Mouse (Mus musculus) Muller cell, postnatal 12 days (primary cell): Measurements from ENCODE around the gene Anks1b.
A peak's percentile ranks its signal among the peaks of the same experiment; 100 is the strongest.

ENCODE experiments used
- DNase-seq: peaks from one replicate; pipeline ENCODE4 v3.0.0-alpha.2; 2015; ENCODE audit errors: inconsistent ontology term

The Anks1b gene

DNA sequence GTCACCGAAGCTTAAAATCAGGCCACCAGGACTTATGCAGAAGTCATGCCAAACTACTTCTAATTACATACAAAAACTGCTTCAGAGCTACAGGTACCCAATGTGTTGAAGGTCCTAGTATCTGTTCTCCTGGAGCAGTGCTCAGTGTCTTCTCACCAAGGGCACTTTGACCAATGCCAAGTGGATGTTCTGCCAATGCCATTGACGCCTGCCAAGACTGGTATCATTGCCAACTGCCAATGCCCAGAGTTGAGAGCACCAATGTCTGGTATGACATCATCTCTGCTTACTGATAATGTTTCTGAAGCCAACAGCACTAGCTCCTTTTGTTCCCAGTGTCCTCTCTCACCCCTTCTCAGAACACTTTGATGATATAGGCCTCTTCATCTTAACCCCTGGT lies 793.4 kb downstream of the Anks1b start:
- peak; percentile 31 for DNase-seq

DNA sequence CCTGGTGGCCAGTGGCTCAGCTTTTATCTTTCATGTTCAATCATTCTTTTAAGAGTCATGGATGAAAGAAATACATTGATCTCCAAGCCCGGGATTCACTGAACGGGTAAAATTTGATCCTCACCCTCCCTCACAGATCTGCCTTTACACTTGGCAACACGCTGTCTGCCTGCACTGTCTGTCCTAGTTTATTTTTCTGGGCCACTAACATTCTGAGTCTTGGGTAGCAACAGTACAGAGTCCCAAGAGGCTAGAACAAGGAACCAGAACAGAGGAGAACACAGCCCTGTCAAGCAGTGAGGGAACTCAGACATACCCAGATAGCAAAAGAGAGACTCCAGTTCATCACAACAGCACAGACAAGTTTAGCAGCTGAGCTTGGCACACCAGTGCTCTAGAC lies 797.0 kb downstream of the Anks1b start:
- DNase-seq: no peak

DNA sequence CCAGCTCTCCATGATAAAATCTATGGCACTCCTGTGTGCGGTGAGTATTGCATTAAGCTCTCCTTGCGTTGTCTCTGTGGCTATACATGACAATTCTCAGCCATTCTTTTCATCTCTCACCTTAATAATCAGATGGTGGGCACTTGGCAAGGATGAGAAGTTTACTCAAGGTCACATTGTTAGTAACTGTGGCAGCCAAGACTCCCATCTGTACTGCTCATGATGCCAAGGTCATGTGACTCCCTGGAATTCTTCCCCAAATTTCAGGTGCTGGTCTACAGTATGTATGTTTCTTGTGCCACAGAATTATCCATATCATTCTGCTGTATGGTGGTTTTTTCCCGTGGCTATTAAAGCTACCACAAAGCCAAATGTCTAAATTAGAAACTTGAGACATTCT lies 798.8 kb downstream of the Anks1b start:
- no peak for DNase-seq

DNA sequence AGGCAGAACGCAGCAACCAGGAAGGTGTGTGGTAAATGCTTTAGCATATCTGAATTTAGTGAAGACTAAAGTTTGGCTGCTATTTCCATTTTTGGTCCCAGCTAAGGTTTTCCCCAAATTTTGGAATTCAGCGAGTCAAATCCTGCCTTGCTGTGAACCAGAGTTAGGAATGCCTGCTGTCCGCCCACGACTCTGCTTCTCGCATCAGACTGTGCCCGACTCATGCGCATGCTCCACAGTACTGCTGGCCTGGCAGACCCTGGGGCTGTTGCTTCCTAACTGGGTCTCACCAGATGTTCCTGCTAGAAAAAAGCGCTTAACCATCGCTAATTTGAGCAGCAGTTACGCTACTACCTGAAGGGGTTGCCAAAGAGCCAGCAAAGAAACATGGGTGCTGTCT lies 801.1 kb downstream of the Anks1b start:
- DNase-seq: peak; percentile 32

DNA sequence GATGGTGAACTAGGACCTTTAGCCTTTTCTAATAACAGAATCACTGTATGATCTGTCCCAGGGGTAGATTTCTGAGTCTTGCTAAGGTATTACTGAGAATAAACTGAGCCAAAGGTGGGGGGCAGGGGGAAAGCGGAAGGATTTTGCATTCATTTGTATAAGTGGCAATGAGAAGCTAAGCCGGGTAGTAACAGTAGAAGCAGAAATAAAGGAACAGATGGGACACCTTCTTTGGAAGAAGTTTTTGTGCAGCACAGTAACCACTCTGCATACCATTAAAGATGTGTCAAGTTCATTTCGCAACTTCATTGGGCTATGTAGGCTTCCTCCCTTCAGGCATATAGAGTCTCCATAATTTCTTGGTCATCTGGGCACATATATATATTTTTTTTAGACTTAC lies 804.1 kb downstream of the Anks1b start:
- DNase-seq: no peak

DNA sequence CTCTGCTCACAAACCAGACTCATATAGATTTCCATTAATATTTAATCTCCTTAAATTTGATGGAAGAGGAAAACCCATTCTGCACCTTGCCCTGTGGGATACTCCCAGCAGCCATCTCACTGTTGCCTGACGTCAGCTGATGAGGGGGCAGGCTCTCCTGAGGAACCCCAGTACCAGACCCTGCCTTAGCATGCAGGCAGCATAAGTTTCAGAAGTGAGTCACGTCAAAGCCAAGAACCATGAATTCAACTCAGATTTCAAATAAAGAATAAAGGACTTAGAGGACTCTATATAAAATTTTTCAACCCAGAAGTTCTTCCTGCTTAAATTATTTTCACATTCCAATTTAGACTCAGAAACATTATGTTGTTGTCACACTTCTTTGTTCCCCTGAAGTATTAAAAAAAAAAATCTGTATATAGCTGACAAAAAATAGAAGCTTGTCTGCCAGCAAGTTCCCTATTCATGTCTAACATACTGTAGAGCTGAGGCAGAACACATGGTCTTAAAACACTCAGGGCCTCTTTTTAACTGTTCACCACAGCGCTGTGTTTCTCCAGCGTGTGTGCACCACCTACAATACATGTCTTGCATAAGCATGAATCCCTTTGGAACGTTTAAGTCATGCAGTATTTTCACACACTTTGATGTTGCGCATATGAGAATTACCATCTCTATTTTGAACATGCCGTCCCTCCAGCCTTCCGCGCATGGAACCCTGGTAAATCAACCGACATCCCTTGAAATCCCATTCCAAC lies 806.6 kb downstream of the Anks1b start:
- DNase-seq: no peak

DNA sequence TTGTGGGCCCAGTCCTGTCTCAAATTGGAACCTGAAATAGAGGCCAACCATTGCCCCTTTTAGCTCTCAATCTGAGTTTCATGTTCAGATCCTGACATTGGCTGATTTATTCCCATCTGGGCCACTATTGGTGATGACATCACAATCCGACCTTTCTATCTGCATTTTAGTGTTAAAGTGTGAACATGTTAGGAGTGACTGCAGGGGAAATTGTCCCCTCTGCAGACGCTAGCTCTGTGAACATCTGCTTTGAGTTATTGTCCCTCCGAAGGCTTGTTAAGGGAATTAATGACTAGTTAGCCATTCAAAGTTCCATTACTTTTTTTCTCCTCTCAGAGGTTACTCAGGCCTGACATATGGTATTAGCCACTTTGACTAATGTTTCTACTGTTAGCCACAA lies 810.5 kb downstream of the Anks1b start:
- no peak for DNase-seq

DNA sequence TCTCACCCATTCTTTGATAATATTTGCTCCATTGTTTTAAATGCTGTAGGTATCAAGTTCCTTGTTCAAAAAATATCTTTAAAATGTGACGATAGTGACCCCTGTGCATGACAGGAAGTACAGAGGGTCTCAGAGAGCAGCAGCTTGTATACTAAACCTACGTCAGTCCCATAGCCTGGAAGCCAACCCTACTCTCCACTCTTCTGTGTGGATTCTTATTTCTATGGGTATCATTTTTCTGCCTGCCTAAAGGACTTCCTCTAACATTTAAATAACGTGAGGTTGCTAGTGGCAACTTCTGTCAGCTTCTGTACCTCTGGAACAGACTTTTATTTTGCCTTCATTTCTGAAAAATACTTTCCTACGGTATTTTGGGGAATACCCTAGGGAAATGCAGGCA lies 812.1 kb downstream of the Anks1b start:
- DNase-seq: no peak

DNA sequence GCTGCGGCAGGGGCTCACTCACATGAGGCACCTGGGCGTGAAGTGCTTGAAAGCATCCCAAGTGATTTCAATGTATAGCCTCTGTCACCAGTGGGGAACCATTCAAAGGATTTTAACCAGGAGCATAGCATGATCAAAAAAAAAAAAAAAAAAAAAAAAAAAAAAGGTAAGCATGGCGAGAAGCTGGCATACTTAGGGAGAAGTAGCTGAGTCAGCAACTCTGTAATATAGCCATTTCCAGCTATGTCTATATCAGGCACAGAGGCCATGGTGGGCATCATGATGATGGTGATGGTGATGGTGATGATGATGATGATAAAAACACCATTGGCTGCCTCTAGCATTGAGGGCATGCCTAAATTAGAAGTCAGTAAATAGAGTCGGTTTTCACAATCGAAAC lies 814.8 kb downstream of the Anks1b start:
- no peak for DNase-seq

DNA sequence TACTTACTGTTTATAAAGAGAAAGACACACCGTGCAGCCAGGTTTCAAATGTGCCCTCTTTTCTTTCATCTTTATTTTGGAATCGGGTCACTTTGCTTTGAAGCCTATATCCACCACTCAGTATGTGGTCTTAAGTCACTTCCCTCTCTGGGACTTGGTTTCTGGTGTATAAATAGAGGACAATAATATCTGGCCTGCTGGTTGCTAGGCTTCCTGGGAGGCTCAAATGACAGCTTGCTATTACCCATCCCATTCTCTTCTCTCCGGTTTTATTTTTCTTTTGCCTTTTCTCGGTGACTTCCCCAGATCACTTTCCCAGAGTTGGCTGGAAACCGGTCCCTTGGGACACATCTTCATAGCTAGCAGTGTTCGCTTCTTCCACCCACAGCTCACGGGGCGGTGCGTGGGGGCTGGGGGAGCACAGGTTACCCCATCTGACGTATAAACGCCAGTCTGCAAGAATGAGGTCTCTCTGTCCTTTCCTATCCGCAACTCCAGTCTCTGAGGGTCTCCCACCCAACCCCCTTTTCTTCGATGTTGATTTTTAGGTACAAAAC lies 815.5 kb downstream of the Anks1b start:
- DNase-seq: no peak

DNA sequence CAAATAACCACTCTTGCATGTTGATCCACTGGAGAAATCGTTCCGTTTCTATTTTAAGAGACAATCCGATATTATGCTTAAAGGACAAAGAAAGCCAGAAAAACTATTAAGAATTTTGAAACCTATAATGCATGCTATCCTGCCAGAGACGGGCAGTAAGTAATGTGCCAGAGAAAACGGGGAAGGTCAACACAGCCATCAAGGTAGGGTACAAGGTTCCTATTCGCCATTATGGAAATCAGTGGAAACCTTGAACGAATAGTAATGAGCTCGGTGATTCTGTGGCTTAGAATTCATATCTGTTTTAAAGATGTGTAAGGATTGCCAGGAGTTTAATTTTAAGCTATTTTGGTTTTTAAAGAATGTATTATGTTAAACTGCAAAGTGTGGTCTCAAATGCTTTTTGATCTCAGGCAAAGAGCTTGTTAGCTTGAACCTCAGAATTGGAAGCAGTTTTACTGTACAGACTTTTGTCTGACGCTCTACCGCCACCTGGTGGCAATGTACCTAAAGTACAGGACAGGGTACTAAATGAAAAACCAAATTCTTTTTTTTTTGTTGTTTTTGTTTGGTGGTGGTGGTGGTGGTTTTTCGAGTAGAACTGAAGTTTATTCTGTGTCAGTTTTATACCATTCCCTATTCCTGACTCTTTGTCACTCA lies 816.7 kb downstream of the Anks1b start:
- peak; percentile 36 for DNase-seq

DNA sequence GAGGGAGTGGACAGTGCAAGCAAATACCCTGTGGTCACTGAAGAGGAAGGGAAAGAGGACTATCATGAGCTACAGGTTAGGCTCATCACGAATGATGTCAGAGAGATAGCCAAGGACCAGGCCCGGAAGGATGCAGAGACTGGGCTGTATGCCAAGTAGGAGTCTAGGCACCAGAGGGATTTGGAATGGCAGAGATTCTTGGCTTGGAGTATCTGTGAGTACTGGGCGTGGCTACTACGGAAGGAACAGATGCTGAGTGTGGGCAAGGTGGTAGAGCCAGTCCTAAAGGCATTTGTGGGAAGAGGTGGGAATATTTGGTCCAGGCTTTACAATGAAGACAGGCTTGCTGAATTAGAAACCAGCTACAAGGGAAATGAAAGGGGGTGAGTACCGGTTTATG lies 823.4 kb downstream of the Anks1b start:
- DNase-seq: no peak

DNA sequence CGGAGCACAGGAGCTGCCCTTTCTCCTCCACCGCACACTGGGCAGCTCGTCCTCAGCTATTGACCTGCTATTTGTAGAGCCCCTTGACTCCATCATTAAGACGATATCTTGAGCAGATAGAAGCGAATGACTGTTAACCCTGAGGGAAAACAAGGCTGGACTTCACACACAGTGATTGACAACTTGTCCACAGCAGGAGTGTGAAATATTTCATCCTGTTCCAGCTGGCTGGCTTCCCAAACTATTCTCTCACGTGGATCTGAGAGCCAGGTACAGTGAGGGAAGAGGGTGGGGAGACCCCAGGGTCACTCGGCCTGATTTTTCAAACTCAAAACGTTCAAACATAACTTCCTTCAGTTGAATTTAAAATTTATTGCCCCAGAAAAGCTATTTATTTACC lies 824.1 kb downstream of the Anks1b start:
- DNase-seq: no peak

DNA sequence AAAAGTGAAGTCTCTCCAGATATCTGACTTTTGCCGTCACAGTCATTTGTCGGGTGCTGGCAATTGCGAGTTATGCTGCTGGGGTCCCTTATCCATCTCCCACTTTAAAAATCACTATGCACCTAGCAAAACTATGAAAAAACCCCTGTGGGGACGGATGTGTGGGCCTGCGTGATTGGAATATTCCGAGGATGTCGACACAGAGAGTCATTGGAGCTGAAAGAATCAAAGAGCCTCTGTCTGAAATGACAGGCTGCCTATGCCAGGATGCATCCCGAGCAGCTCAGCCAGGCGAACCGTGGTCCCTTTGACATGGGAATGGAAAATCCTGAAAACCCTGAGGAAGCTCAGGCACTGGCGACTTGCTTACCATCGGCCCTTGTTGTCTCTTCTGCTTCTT lies 825.9 kb downstream of the Anks1b start:
- peak; percentile 7 for DNase-seq

DNA sequence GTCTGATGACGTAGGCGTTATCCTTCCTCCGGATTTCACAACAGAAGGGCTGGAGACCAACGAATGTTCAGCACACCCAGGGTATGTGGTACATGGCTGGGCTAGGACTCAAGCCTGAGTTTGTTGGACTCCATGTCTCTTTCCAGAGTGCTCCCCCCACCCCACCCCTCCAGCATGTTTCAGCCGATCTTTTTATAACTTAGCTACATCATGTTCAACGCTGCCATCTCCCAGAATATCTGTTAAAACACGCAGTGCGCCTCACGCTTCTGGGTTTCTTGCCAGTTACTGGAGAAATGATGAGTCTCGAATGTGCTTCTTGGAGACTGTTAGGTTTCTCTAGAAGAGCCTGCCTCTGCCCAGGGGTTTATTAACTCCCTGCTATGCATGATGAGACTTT lies 831.3 kb downstream of the Anks1b start:
- no peak for DNase-seq

DNA sequence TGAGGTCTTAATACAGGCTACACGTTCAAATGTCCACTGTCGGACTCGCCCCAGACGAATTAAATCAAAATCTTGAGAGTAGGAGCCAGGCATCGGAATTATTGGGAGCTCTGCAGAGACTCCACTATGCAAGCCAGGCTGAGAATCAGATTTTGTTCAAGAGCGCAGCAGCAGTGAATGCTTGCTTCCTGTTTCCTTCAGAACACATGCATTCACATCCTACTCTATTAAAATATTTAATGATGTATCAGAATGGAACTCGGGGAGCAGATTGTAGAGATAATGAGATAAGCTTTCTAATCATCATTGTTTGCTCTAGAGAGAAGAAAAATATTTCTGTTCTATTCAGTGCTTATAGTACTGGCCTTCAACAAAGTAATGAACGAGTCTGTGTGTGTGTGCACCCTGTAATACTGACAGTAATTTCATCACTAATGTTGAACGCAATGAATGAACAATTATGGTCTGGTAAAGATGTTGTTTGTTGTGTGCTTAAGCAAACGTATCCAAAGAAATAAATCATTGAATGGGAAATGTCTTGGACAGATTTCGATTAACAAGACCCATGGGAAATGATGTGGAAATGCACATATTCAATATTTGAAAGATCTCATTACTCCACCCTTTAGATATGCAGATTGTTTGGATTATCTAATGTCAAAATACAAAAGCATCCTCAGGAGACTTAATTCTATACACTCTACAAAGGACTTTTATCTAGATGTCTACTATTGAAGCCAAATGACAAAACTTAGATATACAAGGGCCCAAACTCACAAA lies 835.7 kb downstream of the Anks1b start:
- DNase-seq: peak; percentile 32

DNA sequence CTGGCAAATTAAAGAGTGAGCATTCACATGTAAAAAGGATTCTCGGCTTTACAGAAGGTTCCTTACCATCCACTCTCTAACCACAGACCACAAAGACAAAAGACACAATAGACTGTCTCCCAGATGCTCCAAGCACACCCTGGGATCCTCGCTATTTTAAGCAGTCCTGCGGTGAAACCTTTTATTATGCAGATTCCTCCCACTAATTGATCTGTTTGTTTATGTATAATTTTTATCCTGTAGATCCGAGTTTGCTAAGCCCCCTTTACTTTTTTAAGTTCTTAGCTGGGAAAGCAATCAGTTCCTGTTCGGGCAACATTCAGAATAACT lies 836.3 kb downstream of the Anks1b start:
- peak; percentile 54 for DNase-seq

DNA sequence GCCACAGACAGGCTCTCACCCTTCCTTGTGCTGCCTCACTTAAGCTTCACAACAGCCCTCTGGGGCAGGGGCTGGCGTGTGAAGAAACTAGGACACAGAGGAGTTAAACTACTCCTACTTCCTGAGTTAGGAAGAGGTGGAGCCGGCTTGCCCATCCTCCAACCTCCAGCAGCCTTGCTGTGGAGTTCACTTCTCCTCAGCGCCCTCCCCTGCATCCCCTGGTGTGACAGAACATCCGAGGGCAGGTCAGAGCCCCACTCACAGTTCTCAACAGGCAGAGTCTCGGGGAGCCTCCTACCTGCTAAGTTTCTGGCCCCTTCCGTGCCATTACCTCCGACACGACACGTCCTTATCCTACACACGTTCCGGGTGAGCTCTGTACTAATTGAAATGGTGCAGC lies 844.7 kb downstream of the Anks1b start:
- DNase-seq: no peak

DNA sequence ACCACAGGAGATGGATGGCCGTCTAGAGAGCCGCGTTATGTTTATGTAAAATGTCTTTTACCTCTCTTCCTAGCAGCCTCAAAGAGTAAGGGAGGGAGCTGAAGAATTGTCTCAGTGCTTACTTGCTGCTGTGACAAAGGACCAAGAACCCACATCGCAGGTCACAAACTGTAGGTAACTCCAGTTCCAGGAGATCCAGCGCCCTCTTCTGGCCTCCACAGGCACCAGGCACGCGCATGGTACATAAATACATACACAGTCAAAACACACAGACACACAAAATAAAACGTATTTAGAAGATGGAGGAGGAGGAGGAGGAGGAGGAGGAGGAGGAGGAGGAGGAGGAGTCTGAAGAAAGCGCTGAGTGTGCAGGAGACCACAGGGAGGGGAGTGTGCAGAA lies 845.4 kb downstream of the Anks1b start:
- no peak for DNase-seq

DNA sequence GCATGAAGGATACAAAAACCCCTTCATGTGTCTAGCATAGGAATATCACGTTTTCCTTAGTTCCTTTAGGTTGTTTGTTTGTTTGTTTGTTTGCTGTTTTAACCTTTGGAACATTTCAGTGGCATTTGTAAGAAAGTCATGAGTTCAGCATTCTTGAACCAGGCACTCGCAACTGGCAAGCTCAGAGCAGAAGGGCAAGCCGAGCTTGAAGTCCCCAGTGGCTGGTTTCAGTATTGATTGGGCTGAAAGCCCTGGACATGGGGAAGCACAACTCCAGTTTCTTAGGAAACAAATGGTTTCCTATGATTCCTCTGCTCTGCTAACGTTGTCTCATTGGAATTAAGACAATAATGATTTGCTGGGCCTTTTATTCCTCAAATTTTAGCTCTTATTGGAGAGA lies 846.7 kb downstream of the Anks1b start:
- no peak for DNase-seq

DNA sequence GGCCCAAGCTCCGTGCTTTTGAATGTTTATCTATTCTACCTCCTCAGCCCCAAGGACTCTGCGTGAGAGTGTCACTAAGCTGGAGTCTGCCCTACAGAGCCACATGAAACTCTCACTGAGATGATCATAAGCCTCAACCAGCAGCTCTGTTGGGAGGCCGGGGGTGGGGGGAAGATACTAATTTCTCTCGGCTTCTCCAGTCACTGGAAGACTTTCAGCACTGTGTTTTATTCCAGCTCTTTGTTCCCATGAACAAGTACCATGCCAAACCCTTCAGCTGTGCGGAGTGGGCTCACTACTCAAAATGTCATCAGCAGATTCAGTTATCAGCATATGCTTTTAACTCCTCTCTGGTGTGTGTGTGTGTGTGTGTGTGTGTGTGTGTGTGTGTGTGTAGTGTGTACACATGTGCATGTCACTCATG lies 849.8 kb downstream of the Anks1b start:
- no peak for DNase-seq

DNA sequence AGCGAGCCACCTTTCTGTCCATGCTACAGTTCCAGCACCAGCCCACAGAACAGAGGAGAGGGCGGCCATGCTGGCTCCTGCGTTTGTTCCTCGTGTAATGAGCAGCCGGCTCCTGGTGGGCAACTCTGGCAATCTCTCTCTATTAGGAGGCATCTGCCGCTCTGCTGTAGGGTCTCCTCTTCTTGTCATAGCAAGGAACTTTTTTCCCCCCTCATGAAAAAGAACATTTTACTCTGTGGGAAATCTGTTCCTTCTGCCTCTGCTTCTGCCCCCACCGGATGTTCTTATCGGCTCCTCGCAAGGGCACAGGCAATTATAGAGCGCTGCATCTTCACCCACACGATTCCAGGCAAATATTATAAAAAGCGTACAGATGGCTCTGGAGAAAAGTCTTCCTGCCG lies 850.6 kb downstream of the Anks1b start:
- no peak for DNase-seq

DNA sequence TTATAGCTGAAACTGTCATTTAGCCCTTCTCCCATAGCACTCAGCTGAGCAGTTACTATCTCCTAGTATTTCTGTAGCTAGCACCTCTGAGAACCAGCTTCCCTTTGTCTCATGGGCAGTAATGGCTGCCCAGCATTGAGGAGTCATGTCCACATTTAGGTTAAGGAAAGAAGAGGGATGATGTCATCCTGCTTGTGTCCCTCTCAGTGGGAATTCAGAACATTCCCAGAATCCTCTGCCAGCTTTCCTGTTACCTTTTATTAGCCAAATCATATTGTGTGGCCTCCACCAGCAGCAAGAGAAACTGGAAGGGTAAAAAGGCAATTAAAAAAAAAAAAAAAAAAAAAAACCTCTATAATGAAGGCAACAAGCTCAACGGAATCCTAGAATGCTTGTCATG lies 851.6 kb downstream of the Anks1b start:
- no peak for DNase-seq
